Mouse (Mus musculus): Measurements from ENCODE around the gene Ate1. TPM values are rescaled to one million over a fixed set of nuclear protein-coding genes. Genes with fewer than 3 reads are reported as not detected.

Ate1 gene
- polyA plus RNA-seq, 1 experiment = 0.34 TPM

DNA sequence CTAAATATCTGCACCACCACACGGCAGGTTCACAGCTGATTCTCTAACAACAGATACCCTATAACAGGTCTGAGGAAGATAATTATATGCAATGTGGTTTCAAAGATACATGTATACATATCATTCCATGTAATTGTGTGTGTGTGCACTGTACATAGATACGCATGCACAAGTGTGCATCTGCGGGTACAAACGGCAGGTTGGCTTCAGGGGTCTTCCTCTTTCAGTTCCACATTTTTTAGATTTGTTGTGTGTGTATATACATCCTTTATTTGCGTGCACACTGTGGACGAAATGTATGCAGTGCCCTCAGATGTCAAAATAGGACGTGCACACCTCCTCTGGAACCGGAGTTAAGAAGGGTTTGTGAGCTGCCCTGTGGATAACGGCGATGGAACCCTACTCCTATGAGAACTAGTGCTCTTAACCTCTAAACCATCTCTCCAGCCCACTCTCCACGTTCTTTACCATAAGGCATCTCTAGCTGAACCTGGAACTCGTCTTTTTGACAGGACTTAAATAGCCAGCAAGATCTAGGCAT lies 27.5 kb upstream of the Ate1 start:
- H3K4me3 ChIP-seq (replicated peaks) = peak overlapping the region; percentile 98
- H3K27me3 ChIP-seq (ENCODE audit: control insufficient read depth) = peaks cover 8% of the 10 kb centered on the region
- peaks cover 32% of the 10 kb centered on the region for H3K4me1 ChIP-seq (ENCODE audit: control insufficient read depth)
- H3K36me3 ChIP-seq (ENCODE audit: control insufficient read depth) = peaks cover 30% of the 10 kb centered on the region
- TF ChIP-seq TAL1 (IDR thresholded peaks at IDR 0.05; ENCODE audit: low read length) = no peak
- TF ChIP-seq GATA1 (IDR thresholded peaks at IDR 0.05; ENCODE audit: low read length) = no peak
- no peaks in the 10 kb centered on the region for H3K9me3 ChIP-seq (ENCODE audit: control insufficient read depth, low read length)

DNA sequence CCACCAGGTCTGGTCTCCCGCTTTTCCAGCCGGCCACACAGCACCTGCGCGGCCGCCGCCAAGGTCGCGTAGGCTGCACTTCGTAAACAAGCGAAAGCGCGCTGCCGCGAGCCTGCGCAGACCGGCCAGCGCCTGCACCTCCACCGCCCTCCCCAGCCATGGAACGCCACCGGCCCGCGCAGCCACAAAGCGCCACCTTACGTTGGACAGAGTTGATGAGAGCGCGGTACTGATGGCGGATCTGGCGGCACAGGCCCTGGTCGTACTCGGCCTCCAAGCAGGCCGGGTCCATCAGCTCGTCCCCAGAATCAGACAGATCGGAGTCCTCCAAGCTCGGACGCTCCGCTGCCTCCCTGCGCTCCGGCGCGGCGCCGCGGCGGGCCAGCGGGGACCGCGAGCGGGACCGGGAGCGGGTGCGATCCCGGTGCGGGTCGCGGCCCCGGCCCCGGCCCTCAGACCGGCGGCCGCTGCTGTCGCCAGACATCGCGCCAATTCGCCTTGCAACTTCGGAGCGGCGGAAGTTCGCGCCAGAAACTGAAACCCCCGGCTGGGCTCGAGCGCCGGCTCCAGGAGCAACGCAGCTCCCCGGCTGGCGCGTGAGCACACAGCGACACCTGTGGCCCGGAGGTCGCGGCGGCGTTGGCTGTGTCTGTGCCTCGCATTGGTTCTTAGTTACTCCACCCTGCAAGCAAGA lies 26.8 kb upstream of the Ate1 start:
- TF ChIP-seq GATA1 (IDR thresholded peaks at IDR 0.05; ENCODE audit: low read length) (no peak), TAL1 (IDR thresholded peaks at IDR 0.05; ENCODE audit: low read length) (no peak)
- Histone ChIP-seq H3K4me3 (replicated peaks) (peak overlapping the region; percentile 98), H3K36me3 (ENCODE audit: control insufficient read depth) (peaks cover 37% of the 10 kb centered on the region), H3K27me3 (ENCODE audit: control insufficient read depth) (peaks cover 6% of the 10 kb centered on the region; the same call in 1 of the 2 replicates), H3K9me3 (ENCODE audit: control insufficient read depth, low read length) (no peaks in the 10 kb centered on the region), H3K4me1 (ENCODE audit: control insufficient read depth) (peaks cover 32% of the 10 kb centered on the region)

DNA sequence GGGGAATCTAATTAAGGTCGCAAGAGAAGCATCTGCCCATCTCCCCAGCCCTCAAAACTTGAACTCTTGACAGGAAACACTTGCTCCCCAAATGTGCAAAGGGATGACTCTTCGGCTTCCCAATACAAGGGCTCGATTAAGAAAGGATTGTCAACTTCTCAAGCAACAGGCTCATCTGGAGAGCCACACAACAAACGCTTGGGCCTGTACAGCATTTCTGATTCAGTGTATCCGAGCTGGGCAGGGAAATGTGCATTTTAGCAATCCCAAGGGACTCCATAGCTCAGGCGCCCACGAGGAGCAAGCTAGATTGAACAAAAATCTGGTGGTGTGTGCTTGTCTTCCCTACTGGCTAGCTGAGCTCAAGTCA lies 26.2 kb upstream of the Ate1 start:
- no peak for TF ChIP-seq GATA1 (IDR thresholded peaks at IDR 0.05; ENCODE audit: low read length)
- no peak for TF ChIP-seq TAL1 (IDR thresholded peaks at IDR 0.05; ENCODE audit: low read length)
- H3K36me3 ChIP-seq (ENCODE audit: control insufficient read depth) = peaks cover 43% of the 10 kb centered on the region
- H3K9me3 ChIP-seq (ENCODE audit: control insufficient read depth, low read length) = no peaks in the 10 kb centered on the region
- peaks cover 6% of the 10 kb centered on the region; the same call in 1 of the 2 replicates for H3K27me3 ChIP-seq (ENCODE audit: control insufficient read depth)
- H3K4me1 ChIP-seq (ENCODE audit: control insufficient read depth) = peaks cover 32% of the 10 kb centered on the region
- H3K4me3 ChIP-seq (replicated peaks) = peak overlapping the region; percentile 98

DNA sequence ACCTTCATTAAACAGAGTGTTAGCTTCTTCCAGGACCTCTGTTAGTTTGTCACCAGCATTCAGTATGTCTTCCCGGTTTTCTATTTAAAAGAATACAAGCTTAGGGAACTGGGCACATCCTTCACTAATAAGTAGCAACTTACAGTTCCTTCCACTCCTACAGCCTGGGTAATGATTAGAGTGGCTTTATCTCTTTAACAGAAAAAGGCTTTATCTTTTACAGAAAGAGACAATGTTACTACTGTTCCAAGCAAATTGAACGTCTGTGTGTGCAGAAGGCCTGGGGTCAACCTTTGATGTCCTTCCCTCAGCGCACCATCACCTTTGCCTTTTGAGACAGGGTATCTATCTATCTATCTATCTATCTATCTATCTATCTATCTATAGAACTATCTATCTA lies 25.7 kb upstream of the Ate1 start:
- TF ChIP-seq TAL1 (IDR thresholded peaks at IDR 0.05; ENCODE audit: low read length) = no peak
- TF ChIP-seq GATA1 (IDR thresholded peaks at IDR 0.05; ENCODE audit: low read length) = 0 out of 2 replicates have a peak, but pooled peaks have one; percentile 9
- Histone ChIP-seq H3K4me3 (replicated peaks) (peak overlapping the region; percentile 98), H3K36me3 (ENCODE audit: control insufficient read depth) (peaks cover 48% of the 10 kb centered on the region), H3K9me3 (ENCODE audit: control insufficient read depth, low read length) (no peaks in the 10 kb centered on the region), H3K27me3 (ENCODE audit: control insufficient read depth) (peaks cover 6% of the 10 kb centered on the region; the same call in 1 of the 2 replicates), H3K4me1 (ENCODE audit: control insufficient read depth) (peaks cover 32% of the 10 kb centered on the region)

DNA sequence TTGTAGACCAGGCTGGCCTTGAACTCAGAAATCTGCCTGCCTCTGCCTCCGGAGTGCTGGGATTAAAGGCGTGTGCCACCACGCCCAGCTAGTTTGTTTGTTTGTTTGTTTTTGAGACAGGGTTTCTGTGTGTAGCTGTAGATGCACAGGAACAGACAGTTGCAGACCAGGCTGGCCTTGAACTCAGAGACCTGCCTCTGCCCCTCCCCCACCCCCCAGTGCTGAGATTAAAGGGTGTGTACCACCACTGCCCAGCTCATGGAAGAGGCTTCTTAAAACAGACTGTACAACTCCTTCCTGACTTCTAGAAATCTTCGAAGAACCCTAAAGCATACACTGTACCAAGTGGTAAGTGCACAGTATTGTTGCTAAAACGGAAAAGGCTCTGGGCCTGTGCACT lies 25.2 kb upstream of the Ate1 start:
- Histone ChIP-seq H3K4me3 (replicated peaks) (peak overlapping the region; percentile 98), H3K27me3 (ENCODE audit: control insufficient read depth) (peaks cover 6% of the 10 kb centered on the region; the same call in 1 of the 2 replicates), H3K36me3 (ENCODE audit: control insufficient read depth) (peaks cover 52% of the 10 kb centered on the region), H3K4me1 (ENCODE audit: control insufficient read depth) (peaks cover 32% of the 10 kb centered on the region), H3K9me3 (ENCODE audit: control insufficient read depth, low read length) (no peaks in the 10 kb centered on the region)
- no peak for TF ChIP-seq GATA1 (IDR thresholded peaks at IDR 0.05; ENCODE audit: low read length)
- no peak for TF ChIP-seq TAL1 (IDR thresholded peaks at IDR 0.05; ENCODE audit: low read length)

DNA sequence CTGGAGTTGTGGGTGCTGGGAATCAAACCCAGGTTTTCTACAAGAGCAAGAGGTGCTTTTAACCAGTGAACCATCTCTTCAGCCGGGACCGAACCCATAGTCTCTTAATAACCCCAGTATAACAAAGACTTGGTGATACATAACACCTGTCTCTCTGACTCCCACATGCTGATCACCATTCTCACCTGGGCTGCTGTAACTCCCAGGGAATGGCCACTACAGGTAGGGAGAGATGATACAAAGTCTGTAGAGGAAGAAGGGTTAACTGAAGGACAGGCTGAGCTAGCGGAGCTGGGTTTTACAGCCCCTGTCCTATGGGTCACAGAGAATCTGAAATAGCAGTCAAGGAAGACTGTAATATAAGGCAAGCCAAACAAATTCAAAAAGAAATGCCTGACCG lies 23.0 kb upstream of the Ate1 start:
- no peaks in the 10 kb centered on the region for H3K27me3 ChIP-seq (ENCODE audit: control insufficient read depth)
- TF ChIP-seq TAL1 (IDR thresholded peaks at IDR 0.05; ENCODE audit: low read length) (no peak), GATA1 (IDR thresholded peaks at IDR 0.05; ENCODE audit: low read length) (no peak)
- no peak overlapping the region for H3K4me3 ChIP-seq (replicated peaks)
- H3K4me1 ChIP-seq (ENCODE audit: control insufficient read depth) = peaks cover 32% of the 10 kb centered on the region
- no peaks in the 10 kb centered on the region for H3K9me3 ChIP-seq (ENCODE audit: control insufficient read depth, low read length)
- H3K36me3 ChIP-seq (ENCODE audit: control insufficient read depth) = peaks cover 74% of the 10 kb centered on the region

DNA sequence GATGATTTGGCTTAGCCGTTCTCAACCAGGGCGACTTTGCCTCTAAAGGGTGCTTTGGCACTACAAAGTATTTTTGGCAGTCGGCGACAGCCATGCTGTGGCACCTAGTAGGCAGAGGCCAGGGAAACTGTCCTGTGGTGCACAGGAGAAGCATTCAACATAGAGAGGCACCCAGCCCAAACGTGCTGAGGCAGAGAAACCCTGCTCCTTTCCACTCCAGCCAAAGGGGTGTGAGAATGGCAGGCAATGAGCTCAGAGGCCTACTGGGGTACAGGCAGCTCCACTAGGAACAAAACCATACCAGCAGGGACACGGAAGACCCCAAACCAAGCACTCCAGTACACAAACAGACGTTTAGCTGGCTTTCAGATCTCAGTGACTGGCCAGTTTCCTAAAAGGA lies 20.0 kb upstream of the Ate1 start:
- Histone ChIP-seq H3K4me1 (ENCODE audit: control insufficient read depth) (peaks cover 11% of the 10 kb centered on the region), H3K27me3 (ENCODE audit: control insufficient read depth) (no peaks in the 10 kb centered on the region), H3K36me3 (ENCODE audit: control insufficient read depth) (peaks cover 99% of the 10 kb centered on the region), H3K4me3 (replicated peaks) (no peak overlapping the region), H3K9me3 (ENCODE audit: control insufficient read depth, low read length) (no peaks in the 10 kb centered on the region)
- TF ChIP-seq GATA1 (IDR thresholded peaks at IDR 0.05; ENCODE audit: low read length) = no peak
- TF ChIP-seq TAL1 (IDR thresholded peaks at IDR 0.05; ENCODE audit: low read length) = no peak

DNA sequence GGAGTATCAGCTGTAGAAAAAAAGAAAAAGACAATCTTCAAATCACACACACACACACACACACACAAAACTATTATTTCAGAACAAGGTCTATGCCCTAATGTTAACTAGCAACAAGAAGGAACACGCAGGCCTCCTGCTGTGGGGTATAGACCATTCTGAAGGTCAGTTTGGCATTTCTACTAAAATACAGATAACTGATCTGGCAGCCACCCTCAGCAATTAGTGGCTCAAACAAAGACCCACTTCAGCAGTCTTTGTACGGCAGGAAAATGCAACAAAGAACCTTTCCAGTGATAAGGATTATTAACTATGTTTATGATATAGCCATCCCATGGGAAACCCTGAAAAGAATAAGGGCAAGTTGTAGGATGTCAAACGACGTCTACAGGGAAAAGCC lies 16.9 kb upstream of the Ate1 start:
- Histone ChIP-seq H3K4me3 (replicated peaks) (no peak overlapping the region), H3K27me3 (ENCODE audit: control insufficient read depth) (no peaks in the 10 kb centered on the region), H3K9me3 (ENCODE audit: control insufficient read depth, low read length) (no peaks in the 10 kb centered on the region), H3K4me1 (ENCODE audit: control insufficient read depth) (peaks cover 3% of the 10 kb centered on the region), H3K36me3 (ENCODE audit: control insufficient read depth) (peaks cover 98% of the 10 kb centered on the region)
- TF ChIP-seq TAL1 (IDR thresholded peaks at IDR 0.05; ENCODE audit: low read length) (no peak), GATA1 (IDR thresholded peaks at IDR 0.05; ENCODE audit: low read length) (no peak)

DNA sequence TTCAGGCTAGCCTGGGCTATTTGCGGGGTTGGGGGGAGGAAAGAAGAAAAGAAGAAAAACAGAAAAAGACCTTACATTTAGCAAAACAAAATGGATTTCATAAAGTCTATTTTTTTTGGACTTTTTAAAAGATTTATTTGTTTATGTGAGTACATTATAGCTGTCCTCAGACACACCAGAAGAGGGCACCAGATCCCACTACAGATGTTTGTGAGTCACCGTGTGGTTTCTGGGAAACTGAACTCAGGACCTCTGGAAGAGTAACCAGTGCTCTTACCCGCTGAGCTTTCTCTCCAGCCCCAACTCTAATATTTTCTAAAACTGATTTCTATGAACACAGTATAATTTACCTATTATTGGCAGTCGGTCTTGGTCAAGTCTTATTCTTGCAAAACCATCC lies 15.0 kb upstream of the Ate1 start:
- TF ChIP-seq GATA1 (IDR thresholded peaks at IDR 0.05; ENCODE audit: low read length) (no peak), TAL1 (IDR thresholded peaks at IDR 0.05; ENCODE audit: low read length) (no peak)
- no peak overlapping the region for H3K4me3 ChIP-seq (replicated peaks)
- no peaks in the 10 kb centered on the region for H3K27me3 ChIP-seq (ENCODE audit: control insufficient read depth)
- H3K4me1 ChIP-seq (ENCODE audit: control insufficient read depth) = peaks cover 3% of the 10 kb centered on the region
- no peaks in the 10 kb centered on the region for H3K9me3 ChIP-seq (ENCODE audit: control insufficient read depth, low read length)
- H3K36me3 ChIP-seq (ENCODE audit: control insufficient read depth) = peaks cover 99% of the 10 kb centered on the region
